Mouse (Mus musculus): ENCODE measurements around the gene Atp2b4. TPM values are rescaled to one million over a fixed set of nuclear protein-coding genes. Genes with fewer than 3 reads are reported as not detected.

Gene Atp2b4
- polyA plus RNA-seq, 1 experiment from 2014 or later, result 25.3 TPM

GRCm38 (mm10) chr1:133664203-133664970 lies 136.5 kb downstream of the Atp2b4 start:
- no peak for ATAC-seq (ENCODE audit: insufficient number of reproducible peaks, insufficient read depth, low FRiP score, low TSS enrichment, low read depth)
- Histone ChIP-seq H3K27ac (no peak overlapping the region), H3K36me3 (peaks cover 2% of the 10 kb centered on the region; the same call in 1 of the 2 replicates), H3K4me1 (peaks cover 9% of the 10 kb centered on the region), H3K4me3 (no peak overlapping the region), H3K27me3 (no peaks in the 10 kb centered on the region), H3K9me3 (no peaks in the 10 kb centered on the region), H3K4me2 (no peak overlapping the region), H3K9ac (no peak overlapping the region)
- WGBS, result 64% methylated on average over 11 of the region's 11 CpGs

DNA sequence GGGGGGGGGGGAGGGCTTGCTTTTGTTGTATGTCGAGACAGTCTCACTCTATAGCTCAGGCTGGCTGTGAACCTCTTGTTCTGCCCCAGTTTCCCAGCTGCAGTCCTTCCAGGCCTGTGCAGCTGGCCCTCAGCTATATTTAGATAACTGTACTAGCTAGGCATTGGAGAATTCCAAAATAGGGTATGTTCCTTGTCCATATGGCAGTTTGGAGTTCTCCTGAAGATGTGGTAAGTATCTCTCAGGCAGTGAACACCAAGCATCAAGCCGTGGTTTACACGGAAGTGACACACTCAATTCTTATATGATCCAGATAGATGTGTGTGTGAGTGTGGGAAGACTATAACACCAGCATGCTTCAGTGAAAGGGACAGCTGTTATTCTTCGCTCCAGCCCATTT lies 137.4 kb downstream of the Atp2b4 start:
- ATAC-seq (ENCODE audit: insufficient number of reproducible peaks, insufficient read depth, low FRiP score, low TSS enrichment, low read depth), result no peak
- H3K27ac ChIP-seq, result no peak overlapping the region
- H3K9ac ChIP-seq, result no peak overlapping the region
- H3K9me3 ChIP-seq, result no peaks in the 10 kb centered on the region
- no peak overlapping the region for H3K4me3 ChIP-seq
- H3K27me3 ChIP-seq, result no peaks in the 10 kb centered on the region
- 78% methylated on average over 4 of the region's 4 CpGs for whole genome bisulfite sequencing
- no peak overlapping the region for H3K4me2 ChIP-seq
- H3K36me3 ChIP-seq, result peaks cover 11% of the 10 kb centered on the region
- H3K4me1 ChIP-seq, result peaks cover 19% of the 10 kb centered on the region

DNA sequence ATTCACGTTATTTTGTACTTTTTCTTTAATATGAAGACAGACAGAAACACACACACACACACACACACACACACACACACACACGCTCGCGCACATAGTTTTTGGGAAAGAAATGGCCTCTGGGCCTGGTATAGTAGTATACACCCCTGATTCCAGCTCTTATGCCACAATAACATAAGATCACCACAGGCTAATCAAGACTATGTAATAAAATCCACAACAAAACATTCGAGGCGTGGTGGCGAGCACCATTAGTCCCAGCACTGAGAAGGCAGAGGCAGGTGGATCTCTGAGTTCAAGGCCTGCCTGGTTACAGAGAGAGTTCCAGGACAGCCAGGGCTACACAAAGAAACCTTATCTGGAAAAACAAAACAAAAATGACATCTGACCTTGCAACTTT lies 137.9 kb downstream of the Atp2b4 start:
- H3K4me3 ChIP-seq, result no peak overlapping the region
- H3K27ac ChIP-seq, result no peak overlapping the region
- H3K36me3 ChIP-seq, result peaks cover 16% of the 10 kb centered on the region
- no peaks in the 10 kb centered on the region for H3K27me3 ChIP-seq
- WGBS, result 97% methylated on average over 7 of the region's 7 CpGs
- no peak overlapping the region for H3K4me2 ChIP-seq
- H3K9ac ChIP-seq, result no peak overlapping the region
- peaks cover 24% of the 10 kb centered on the region for H3K4me1 ChIP-seq
- no peak for ATAC-seq (ENCODE audit: insufficient number of reproducible peaks, insufficient read depth, low FRiP score, low TSS enrichment, low read depth)
- H3K9me3 ChIP-seq, result no peaks in the 10 kb centered on the region

DNA sequence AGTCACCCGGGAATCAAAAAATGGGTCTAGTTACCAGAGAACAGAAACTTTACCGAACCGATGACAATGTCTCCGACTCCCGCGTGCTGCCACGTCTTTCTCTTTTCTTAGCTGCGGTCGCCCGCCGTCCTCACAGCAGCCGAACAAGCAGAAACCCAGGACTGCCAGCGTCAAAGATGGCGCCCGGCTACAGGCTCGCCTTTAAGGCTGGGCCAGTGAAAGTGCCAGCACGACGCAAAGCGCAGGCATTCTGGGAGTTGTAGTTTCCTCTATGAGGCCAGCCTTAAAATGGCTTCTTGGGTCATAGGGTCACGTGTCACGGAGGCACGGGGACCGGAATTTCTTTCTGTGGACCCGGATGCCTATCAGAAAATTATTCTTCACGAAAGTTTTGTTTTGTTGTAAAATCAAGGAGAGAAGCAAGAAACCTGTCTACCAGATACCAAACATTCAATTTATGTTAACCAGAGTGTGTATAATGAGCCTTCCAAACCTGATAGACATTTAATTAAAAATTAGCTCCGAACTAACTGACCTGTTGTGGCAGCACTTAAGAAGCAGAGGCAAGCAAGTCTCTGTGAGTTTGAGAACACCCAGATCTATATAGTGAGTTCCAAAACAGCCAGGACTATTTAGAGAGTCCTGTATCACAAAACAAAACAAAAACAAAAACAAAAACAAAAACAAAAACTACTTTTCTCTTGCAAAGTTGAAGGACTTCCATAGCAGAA lies 139.5 kb downstream of the Atp2b4 start, which contains the start of gene Gm38394:
Gene Gm38394 (minus strand): TSS at position 116 of the 731 bp plus-strand sequence.
- no peaks in the 10 kb centered on the region for H3K9me3 ChIP-seq
- ATAC-seq (ENCODE audit: insufficient number of reproducible peaks, insufficient read depth, low FRiP score, low TSS enrichment, low read depth), result peak; percentile 97
- peak within 1 kb of the TSS; percentile 94 for H3K27ac ChIP-seq
- H3K27me3 ChIP-seq, result no peaks in the 10 kb centered on the region
- H3K4me2 ChIP-seq, result peak within 1 kb of the TSS; percentile 87
- 2% methylated on average over 26 of the region's 26 CpGs for WGBS
- H3K9ac ChIP-seq, result peak within 1 kb of the TSS; percentile 89
- peaks cover 31% of the 10 kb centered on the region for H3K36me3 ChIP-seq
- H3K4me1 ChIP-seq, result peaks cover 38% of the 10 kb centered on the region
- peak within 1 kb of the TSS; percentile 79 for H3K4me3 ChIP-seq

DNA sequence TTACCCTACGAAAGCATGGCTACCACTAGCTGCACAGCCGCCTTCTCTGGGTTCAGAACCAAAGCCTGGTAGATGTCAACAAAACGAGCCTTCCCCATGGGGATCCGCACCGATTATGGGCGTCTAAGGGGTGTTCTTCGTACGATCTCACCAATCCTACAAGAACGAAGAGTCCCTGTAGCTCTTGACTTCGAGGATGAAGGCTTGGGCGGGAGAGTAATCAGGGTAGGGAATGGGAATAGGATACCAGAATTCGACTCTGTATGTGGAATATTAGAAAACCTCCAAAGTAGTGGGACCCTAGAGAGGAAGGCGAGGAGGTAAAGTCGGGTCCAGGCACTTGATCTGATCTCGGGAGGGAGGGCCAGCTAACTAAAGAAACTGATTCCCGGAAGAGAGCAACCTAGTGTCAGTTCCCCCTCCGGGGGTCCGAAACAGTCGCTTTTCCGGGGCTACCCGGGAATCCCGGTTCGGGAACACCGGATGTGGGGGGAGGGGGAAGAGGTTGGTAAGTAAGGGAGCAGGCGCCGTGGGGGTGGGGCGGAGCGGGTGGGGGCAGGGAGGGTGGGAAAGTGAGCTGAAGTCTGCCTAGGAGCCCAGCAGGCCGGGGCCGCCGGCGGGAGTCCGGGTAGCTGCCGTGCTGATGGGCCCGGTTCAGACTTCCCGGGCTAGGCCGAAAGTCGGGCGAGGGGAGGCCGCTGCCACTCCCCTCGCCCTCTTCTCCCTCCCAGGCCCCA lies 140.2 kb downstream of the Atp2b4 start, which contains the start of gene Zbed6:
Gene Zbed6 (minus strand): TSS at position 420 of the 737 bp plus-strand sequence.
- WGBS, result under 1% methylated on average over 41 of the region's 41 CpGs
- H3K4me2 ChIP-seq, result peak within 1 kb of the TSS; percentile 87
- peak within 1 kb of the TSS; percentile 89 for H3K9ac ChIP-seq

DNA sequence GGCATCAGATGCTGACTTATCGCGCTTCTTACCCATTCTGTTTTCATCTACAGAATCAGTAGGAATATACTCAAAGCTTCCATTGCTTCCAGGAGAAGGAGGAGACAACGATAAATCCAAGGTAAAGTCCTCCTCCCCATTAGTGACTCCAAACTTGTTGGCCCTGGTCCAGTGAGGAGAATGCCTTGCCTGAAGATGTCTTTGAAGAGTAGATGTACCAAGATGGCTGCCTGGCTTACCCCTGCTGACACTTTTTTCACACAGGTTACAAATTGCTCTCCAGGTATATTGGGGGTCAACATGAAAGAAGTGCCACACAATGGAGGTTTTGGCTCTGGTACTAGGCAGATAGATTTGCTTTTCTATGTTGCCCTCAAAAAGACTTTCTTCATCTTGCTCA lies 142.0 kb downstream of the Atp2b4 start:
- no peaks in the 10 kb centered on the region for H3K9me3 ChIP-seq
- H3K4me2 ChIP-seq, result peak overlapping the region; percentile 87
- peaks cover 37% of the 10 kb centered on the region for H3K36me3 ChIP-seq
- 76% methylated on average over 3 of the region's 3 CpGs for WGBS
- no peak overlapping the region; the same call in 1 of the 2 replicates for H3K4me3 ChIP-seq
- H3K27me3 ChIP-seq, result no peaks in the 10 kb centered on the region
- ATAC-seq (ENCODE audit: insufficient number of reproducible peaks, insufficient read depth, low FRiP score, low TSS enrichment, low read depth), result no peak
- H3K4me1 ChIP-seq, result peaks cover 40% of the 10 kb centered on the region
- no peak overlapping the region for H3K9ac ChIP-seq
- H3K27ac ChIP-seq, result no peak overlapping the region

More for the DNA sequence above, 140.2 kb downstream of the Atp2b4 start, which contains the start of gene Zbed6:
- peak within 1 kb of the TSS; percentile 79 for H3K4me3 ChIP-seq
- H3K27ac ChIP-seq, result peak within 1 kb of the TSS; percentile 94
- H3K27me3 ChIP-seq, result no peaks in the 10 kb centered on the region
- peaks cover 31% of the 10 kb centered on the region for H3K36me3 ChIP-seq
- H3K4me1 ChIP-seq, result peaks cover 40% of the 10 kb centered on the region
- no peaks in the 10 kb centered on the region for H3K9me3 ChIP-seq
- peak; percentile 67 for ATAC-seq (ENCODE audit: insufficient number of reproducible peaks, insufficient read depth, low FRiP score, low TSS enrichment, low read depth)

DNA sequence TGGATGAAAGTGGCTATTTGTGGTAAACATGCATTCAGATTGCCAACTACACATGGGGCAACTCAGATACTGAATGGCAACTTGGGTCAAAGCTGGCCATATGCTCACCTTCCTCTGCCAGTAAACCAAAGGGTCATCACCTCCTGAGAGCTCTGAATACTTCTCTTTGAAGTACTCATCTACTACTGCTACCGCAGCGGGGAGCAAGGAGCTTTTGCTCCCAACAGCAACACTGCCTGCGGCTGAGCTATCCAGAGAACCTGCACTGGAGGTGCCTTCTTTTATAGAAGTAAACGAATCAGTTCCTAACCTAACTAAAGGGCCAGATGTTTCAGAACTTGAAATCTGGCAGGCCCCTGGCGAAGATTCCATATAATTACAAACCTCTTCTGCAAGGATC lies 144.0 kb downstream of the Atp2b4 start:
- peak overlapping the region; percentile 16; the same call in 1 of the 2 replicates for H3K4me2 ChIP-seq
- no peaks in the 10 kb centered on the region for H3K9me3 ChIP-seq
- H3K36me3 ChIP-seq, result peaks cover 42% of the 10 kb centered on the region
- no peak overlapping the region for H3K4me3 ChIP-seq
- 70% methylated on average over 5 of the region's 5 CpGs for WGBS
- ATAC-seq (ENCODE audit: insufficient number of reproducible peaks, insufficient read depth, low FRiP score, low TSS enrichment, low read depth), result no peak
- H3K27me3 ChIP-seq, result no peaks in the 10 kb centered on the region
- no peak overlapping the region for H3K27ac ChIP-seq
- H3K9ac ChIP-seq, result no peak overlapping the region
- H3K4me1 ChIP-seq, result peaks cover 40% of the 10 kb centered on the region

GRCm38 (mm10) chr1:133653033-133653432 lies 147.8 kb downstream of the Atp2b4 start:
- Histone ChIP-seq H3K4me1 (peaks cover 17% of the 10 kb centered on the region), H3K9me3 (no peaks in the 10 kb centered on the region), H3K4me3 (no peak overlapping the region), H3K36me3 (peaks cover 41% of the 10 kb centered on the region), H3K27ac (no peak overlapping the region), H3K9ac (no peak overlapping the region), H3K27me3 (no peaks in the 10 kb centered on the region), H3K4me2 (no peak overlapping the region)
- 97% methylated on average over 1 of the region's 1 CpGs for WGBS
- no peak for ATAC-seq (ENCODE audit: insufficient number of reproducible peaks, insufficient read depth, low FRiP score, low TSS enrichment, low read depth)

DNA sequence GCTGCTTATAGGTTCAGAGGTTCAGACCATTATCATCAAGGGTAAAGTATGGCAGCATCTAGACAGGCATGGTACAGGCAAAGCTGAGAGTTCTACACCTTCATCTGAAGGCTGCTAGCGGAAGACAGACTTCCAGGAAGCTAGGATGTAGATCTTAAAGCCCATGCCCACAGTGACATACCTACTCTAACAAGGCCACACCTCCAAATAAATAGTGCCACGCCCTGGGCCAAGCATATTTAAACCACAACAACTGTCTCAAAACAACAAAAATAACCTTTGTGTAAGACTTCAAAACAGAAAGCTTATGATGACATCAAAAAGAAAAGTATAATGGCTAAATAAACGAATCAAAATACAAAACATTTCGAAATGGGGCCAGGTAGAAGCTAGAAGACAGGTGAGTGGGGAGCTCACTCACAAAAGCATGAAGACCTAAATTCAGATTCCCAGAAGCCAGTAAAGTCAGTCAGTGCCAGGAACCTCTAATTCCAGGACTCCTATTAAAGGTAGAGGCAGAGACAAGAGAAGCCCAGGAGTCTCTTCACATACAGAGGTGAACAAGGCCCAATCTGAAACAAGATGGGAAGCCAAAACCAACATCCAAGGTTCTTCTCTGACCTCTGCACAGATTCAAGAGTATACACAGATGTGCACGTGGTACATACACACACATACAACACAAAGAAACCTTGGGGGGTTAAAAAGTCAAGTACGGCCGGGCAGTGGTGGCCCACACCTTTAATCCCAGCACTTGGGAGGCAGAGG lies 150.4 kb downstream of the Atp2b4 start:
- Histone ChIP-seq H3K27ac (no peak overlapping the region), H3K9ac (no peak overlapping the region), H3K4me2 (no peak overlapping the region), H3K4me1 (no peaks in the 10 kb centered on the region), H3K27me3 (no peaks in the 10 kb centered on the region), H3K36me3 (peaks cover 45% of the 10 kb centered on the region), H3K9me3 (no peaks in the 10 kb centered on the region), H3K4me3 (no peak overlapping the region)
- WGBS, result 97% methylated on average over 7 of the region's 7 CpGs
- ATAC-seq (ENCODE audit: insufficient number of reproducible peaks, insufficient read depth, low FRiP score, low TSS enrichment, low read depth), result no peak

Measured in embryonic facial prominence, embryonic 13.5 days (tissue).